Mouse (Mus musculus): ENCODE results near the gene Vmn1r168.
"Not testable (repeated sequence)": the region's sequence is repeated elsewhere in the genome, so short reads cannot be mapped to it uniquely, and the experiment has no call there.

Vmn1r168 gene

DNA sequence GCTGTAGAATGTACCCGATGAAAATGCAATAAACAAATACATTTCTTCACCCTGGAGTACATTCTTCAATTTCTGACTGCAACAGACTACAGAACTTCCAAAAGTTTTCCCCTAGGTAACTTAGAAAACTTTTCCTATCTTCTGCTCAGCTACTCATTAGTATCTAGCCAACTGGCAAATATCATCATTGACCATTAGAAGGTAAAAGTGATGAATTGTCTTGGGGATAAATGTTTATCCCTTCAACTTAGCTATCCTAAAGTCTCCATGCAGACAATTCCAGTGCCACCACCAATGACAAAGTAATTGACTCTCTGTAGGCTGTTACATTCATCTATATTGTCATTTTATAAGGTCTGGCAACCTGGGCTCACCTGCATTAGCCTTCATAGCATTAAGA lies at the start of gene Vmn1r168:
Vmn1r168 (plus strand) TSS at position 301 of the 400 bp plus-strand sequence.
- DNase-seq (ENCODE audit: low spot score) = not testable (repeated sequence)

GRCm38 (mm10) chr7:23507106-23507505 lies 32.4 kb upstream of the Vmn1r168 start, which contains the start of gene Vmn1r167:
TSS of gene Vmn1r167 (minus strand) at chr7:23507206.
- not testable (repeated sequence) for DNase-seq (ENCODE audit: low spot score)

GRCm38 (mm10) chr7:23575226-23575625 lies 35.7 kb downstream of the Vmn1r168 start, which contains the start of gene Vmn1r169:
TSS of gene Vmn1r169 (plus strand) at chr7:23575526.
- not testable (repeated sequence) for DNase-seq (ENCODE audit: low spot score)
